Mouse (Mus musculus) 416B (cell line): ENCODE data around the gene Gm18596.
"Not testable (repeated sequence)": the region's sequence is repeated elsewhere in the genome, so short reads cannot be mapped to it uniquely, and the experiment has no call there.

ENCODE experiments used
- DNase-seq: peaks from one replicate; pipeline ENCODE4 v3.0.0; 2011; ENCODE audit warnings: low read depth

The Gm18596 gene

DNA sequence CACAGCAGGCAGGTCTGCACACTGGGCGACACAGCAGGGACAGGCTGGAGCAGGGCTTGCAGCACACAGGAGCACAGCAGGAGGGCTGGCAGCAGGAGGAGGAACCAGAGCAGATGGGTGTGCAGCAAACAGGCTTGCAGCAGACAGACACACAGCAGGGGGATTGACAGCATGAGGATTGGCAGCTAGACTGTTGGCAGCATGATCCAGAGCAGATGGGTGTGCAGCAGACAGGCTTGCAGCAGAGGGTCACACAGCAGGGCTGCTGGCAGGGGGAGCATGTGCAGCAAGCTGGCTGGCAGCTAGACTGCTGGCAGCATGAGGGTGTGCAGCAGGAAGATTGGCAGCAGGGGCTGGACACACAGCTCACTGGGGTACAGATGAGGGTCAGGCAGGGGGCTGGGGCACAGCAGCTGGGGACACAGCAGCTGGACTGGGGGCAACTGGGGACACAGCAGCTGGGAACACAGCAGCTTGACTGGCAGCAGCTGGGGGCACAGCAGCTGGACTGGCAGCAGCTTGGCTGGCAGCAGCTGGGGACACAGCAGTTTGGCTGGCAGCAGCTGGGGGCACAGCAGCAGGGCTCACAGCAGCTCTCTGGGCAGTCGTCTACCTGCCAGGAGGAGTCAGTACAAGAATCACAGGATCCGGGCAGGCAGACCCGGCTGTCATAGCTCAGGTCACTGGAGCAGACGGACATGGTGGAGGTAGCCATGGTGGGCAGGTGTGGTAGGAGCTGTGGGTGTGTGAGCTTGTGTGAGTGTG lies at the start of gene Gm18596:
TSS of gene Gm18596 (minus strand) at position 715 of the 765 bp plus-strand sequence.
- DNase-seq, result not testable (repeated sequence)

DNA sequence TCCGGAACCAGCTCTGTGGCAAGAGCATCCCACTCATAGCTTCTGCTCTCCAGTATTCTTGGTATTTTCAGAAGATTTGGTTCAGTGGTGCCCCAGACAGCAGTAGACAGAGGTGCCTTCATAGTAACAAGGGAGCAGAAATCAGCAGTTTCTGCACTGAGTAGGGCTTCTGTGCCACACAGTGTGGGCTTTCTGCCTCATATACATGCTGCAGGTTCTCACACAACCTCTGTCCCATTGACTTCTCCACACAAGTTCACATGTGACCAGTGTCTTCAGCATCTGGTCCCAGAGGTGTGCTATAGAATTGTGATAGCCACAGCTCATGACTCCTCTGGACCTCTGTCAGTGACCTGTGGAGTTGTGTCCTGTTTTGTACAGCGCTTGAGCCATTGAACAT lies 46.2 kb upstream of the Gm18596 start:
- DNase-seq, result no peak

GRCm38 (mm10) chr10:77787876-77788275 lies 45.4 kb upstream of the Gm18596 start, which contains the start of gene Gm7137:
Gm7137 (minus strand) TSS chr10:77788200.
- DNase-seq, result not testable (repeated sequence)

- DNase-seq, result not testable (repeated sequence)
Measured at GRCm38 (mm10) chr10:77783396-77783795, 41.0 kb upstream of the Gm18596 start.

- not testable (repeated sequence) for DNase-seq
Measured at GRCm38 (mm10) chr10:77782442-77782841, 40.0 kb upstream of the Gm18596 start, which contains the start of gene Gm3250. Gm3250 (minus strand) TSS chr10:77782542.

DNA sequence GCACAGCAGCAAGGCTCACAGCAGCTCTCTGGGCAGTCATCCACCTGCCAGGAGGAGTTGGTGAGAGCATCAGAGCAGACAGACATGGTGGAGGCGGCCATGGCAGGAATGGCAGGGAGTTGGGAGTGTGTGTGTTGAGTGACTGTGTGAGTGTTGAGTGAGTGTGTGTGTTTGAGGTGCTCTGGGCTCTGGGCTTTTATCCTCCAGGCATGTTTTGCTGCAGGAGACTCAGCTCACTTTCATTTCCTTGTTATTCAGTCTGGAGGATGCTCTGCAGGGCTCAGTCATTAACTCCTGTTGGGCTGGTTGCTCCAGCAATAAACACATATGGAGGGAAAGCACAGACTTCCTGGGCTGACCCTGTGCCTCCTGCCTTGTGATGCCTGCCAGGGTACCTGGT lies 34.4 kb upstream of the Gm18596 start, which contains the start of gene Gm7138:
TSS of gene Gm7138 (minus strand) at position 101 of the 400 bp plus-strand sequence.
- not testable (repeated sequence) for DNase-seq

DNA sequence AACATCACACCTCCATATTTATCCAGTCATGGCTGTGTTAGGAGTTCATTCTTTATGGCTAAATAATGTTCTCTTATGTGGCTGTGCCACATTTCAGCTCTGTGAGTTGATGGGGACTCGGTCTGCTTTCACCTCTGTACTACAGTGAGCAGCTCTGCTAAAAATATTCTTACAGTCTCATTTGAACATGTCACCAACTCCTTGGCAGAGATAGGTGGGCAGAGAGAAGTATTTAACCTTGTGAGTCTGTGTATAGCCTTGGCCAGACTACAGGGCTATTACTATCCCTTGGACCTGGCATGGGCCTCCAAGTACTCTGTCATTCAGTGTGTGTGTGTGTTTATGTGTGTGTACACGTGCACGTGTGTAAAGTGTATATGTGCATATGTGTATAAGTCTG lies 29.7 kb upstream of the Gm18596 start:
- not testable (repeated sequence) for DNase-seq

- DNase-seq, result not testable (repeated sequence)
Measured at GRCm38 (mm10) chr10:77771225-77771624, 28.8 kb upstream of the Gm18596 start, which contains the start of gene Gm3238. Gm3238 (minus strand) TSS chr10:77771325.

DNA sequence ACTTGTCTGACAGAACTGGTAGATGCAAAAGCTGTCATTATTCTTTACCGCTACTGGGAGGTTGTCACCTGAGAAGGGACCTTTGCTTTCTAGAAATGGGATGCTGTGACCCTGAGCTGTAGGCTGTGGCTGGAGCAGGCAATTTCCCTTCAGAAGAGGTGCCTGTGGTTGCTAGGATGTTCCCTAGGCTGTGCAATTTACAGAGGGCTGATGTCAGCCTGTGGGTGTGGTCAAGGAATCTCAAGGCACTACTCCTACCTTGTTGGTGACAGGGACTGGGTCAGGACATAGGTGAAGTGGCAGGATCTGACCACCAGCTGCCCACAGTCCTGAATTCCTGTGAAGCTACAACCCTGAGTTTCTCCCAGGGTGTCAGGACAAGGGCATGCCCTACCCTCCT lies 27.3 kb upstream of the Gm18596 start:
- DNase-seq, result no peak

GRCm38 (mm10) chr10:77759582-77759981 lies 17.1 kb upstream of the Gm18596 start, which contains the start of gene Gm3233:
Gm3233 (minus strand) TSS chr10:77759682.
- not testable (repeated sequence) for DNase-seq

DNA sequence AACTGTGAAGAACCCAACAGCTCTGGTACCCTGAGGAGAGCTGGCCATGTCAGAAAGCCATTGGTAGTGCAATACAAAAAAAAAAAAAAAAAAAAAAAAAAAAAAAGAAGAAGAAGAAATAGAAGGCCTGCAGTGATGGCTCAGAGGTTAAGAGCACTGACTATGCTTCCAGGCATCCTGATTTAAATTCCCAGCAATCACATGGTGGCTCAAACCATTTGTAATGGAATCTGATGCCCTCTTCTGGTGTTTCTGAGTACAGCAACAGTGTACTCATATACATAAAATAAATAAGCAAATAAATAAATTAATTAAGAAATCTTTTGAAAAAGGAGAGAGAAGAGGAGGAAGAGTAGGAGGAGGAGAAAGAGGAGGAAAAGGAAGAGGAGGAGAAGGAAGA lies 11.0 kb upstream of the Gm18596 start:
- DNase-seq, result peak; percentile 13

GRCm38 (mm10) chr10:77752312-77752711 lies 9.9 kb upstream of the Gm18596 start:
- peak; percentile 32 for DNase-seq

- not testable (repeated sequence) for DNase-seq
Measured at GRCm38 (mm10) chr10:77751254-77751653, 8.8 kb upstream of the Gm18596 start, which contains the start of gene Gm9736. Gm9736 (minus strand) TSS chr10:77751354.

DNA sequence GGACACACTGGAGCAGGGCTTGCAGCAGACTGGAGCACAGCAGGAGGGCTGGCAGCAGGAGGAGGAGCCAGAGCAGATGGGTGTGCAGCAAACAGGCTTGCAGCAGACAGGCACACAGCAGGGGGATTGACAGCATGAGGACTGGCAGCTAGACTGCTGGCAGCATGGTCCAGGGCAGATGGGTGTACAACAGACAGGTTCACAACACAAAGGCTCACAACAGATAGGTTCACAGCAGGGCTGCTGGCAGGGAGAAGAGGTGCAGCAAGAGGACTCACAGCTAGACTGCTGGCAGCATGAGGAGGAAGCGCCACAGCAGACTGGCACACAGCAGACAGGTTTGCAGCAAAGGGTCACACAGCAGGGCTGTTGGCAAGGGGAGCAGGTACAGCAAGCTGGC lies 8.2 kb upstream of the Gm18596 start:
- DNase-seq, result not testable (repeated sequence)

DNA sequence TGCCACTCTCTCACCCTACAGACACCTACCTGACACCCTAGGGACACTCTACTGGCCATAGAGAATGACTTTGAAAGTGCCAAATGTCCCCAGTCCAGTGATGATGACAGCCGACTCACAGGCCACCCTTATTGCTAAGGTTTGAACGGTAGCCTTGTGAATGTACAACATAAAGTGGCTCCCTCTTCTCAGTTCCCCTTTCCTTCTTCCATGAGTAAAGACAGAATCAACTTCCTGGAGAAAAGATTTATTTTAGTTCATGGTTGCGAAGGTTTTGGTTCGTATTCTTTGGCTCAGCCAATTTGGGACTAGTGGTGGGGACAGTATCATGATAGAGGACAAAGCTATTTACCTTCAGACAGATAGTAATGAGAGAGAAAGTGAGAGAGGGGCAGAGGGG lies 3.5 kb downstream of the Gm18596 start:
- no peak for DNase-seq

DNA sequence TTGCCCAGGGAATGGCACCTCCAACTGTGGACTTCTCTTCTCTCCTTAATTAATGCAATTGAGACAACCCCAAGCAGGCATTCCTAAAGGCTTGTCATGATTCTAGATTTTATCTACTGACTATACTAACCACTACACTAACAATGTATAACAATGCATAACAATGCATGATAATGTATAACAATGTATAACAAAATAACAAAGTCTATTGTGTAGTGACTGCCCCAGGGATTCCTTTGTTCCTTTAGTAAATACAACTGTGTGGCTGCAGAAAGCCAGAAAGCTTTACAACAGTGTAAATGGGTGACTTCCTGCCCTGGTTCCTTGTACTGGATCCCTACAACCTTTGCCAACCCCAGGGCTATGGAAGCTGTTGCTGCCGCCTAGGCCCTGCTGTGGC lies 6.5 kb downstream of the Gm18596 start:
- DNase-seq, result no peak

- DNase-seq, result peak; percentile 35
Measured at GRCm38 (mm10) chr10:77729241-77729640, 13.2 kb downstream of the Gm18596 start.

GRCm38 (mm10) chr10:77728280-77728679 lies 14.2 kb downstream of the Gm18596 start:
- peak; percentile 27 for DNase-seq

DNA sequence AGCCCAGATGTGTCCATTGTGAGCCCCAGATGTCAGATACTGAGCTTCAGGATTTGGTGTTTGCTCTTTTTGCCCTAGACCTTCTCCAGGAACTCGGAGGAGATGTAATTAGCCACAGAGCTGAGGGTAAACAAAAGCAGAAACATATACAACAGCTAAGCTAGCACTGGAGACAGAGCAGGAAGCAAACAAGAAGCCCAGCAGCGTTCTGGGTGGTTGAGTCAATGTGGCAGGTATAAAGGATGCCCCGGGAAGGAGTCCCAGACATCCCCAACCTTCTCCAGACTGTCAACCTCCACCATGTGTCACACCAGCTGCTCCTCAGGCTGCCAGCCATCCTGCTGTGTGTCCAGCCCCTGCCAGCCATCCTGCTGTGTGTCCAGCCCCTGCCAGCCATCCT lies 16.3 kb downstream of the Gm18596 start, which contains the start of gene Gm10100:
TSS of gene Gm10100 (plus strand) at position 301 of the 400 bp plus-strand sequence.
- no peak for DNase-seq

GRCm38 (mm10) chr10:77724855-77725254 lies 17.6 kb downstream of the Gm18596 start:
- no peak for DNase-seq

DNA sequence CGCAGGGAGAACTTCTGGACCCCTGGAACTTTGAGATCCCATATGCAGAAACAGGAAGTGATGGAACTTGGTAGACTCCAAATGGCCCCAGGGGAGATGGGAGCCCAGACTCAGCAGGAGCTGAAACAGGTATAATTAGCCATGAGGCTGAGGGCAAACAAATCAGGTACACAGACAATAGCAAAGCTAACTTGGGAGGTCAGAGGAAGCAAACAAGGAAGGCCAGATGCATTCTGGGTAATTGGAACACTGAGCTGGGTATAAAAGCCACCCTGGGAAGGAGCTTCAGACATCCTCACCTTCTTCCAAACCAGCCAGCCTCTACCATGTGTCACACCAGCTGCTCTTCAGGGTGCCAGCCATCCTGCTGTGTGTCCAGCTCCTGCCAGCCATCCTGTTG lies 22.1 kb downstream of the Gm18596 start, which contains the start of gene Krtap12-1:
TSS of gene Krtap12-1 (plus strand) at position 301 of the 400 bp plus-strand sequence.
- DNase-seq, result not testable (repeated sequence)

DNA sequence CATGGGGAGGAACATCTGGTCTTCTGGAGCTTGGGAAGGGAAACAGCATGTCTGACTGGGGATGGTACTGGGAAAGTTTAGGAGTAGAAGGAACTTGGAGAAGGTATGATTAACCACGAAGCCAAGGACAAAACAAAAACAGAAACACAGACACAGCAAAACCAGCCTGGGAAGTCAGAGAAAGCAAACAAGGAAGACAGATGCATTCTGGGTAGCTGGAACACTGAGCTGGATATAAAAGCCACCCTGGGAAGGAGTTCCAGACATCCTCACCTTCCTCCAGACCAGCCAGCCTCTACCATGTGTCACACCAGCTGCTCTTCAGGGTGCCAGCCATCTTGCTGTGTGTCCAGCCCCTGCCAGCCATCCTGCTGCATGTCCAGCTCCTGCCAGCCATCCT lies 26.9 kb downstream of the Gm18596 start, which contains the start of gene Gm10142:
TSS of gene Gm10142 (plus strand) at position 301 of the 400 bp plus-strand sequence.
- DNase-seq, result no peak

- no peak for DNase-seq
Measured at GRCm38 (mm10) chr10:77713734-77714133, 28.7 kb downstream of the Gm18596 start.
